Mouse (Mus musculus) granulocyte monocyte progenitor cell, adult 5-6 weeks (primary cell): Measurements from ENCODE around the gene Sf3a3. TPM values are rescaled to one million over a fixed set of nuclear protein-coding genes. Genes with fewer than 3 reads are reported as not detected.
A peak's percentile ranks its signal among the peaks of the same experiment; 100 is the strongest.

ENCODE experiments used
- ATAC-seq: replicated peaks from 2 replicates; pipeline ENCODE4 v1.8.0; 2016; ENCODE audit warnings: mild to moderate bottlenecking, moderate TSS enrichment, inconsistent platforms; ENCODE audit not compliant: poor library complexity, severe bottlenecking
- total RNA-seq, 2 experiments: library from RNA; stranded (forward) in 1 of 2; stranded (reverse) in 1 of 2; fragments of 200-712, 200-1000 nt in 1 of 2; fragments of >200 nt in 1 of 2; fragmentation: Nextera tagmentation in 1 of 2; gene quantifications; 2 replicates each; pipeline ENCODE4 v1.2.3; 2014 to 2017

Gene Sf3a3
- total RNA-seq, 2 experiments from 2014 or later: 90.7 to 170 TPM

GRCm38 (mm10) chr4:124719101-124719500 lies 4.5 kb downstream of the Sf3a3 start:
- ATAC-seq: no peak

- ATAC-seq: no peak
Observed at GRCm38 (mm10) chr4:124726121-124726520, 11.5 kb downstream of the Sf3a3 start.

GRCm38 (mm10) chr4:124736952-124737351 lies 22.4 kb downstream of the Sf3a3 start:
- ATAC-seq: no peak

GRCm38 (mm10) chr4:124737486-124737885 lies 22.9 kb downstream of the Sf3a3 start:
- no peak for ATAC-seq

GRCm38 (mm10) chr4:124738013-124738412 lies 23.4 kb downstream of the Sf3a3 start:
- no peak for ATAC-seq

- ATAC-seq: no peak
Observed at GRCm38 (mm10) chr4:124738783-124739182, 24.2 kb downstream of the Sf3a3 start.

- ATAC-seq: peak; percentile 87
Observed at GRCm38 (mm10) chr4:124741376-124742343, 27.1 kb downstream of the Sf3a3 start, which contains the start of gene Inpp5b. Gene Inpp5b, plus strand, starts transcription at chr4:124741850.

- no peak for ATAC-seq
Observed at GRCm38 (mm10) chr4:124742839-124743238, 28.3 kb downstream of the Sf3a3 start.

- ATAC-seq: no peak
Observed at GRCm38 (mm10) chr4:124746577-124746976, 32.0 kb downstream of the Sf3a3 start.

- no peak for ATAC-seq
Observed at GRCm38 (mm10) chr4:124747851-124748250, 33.3 kb downstream of the Sf3a3 start.

- peak; percentile 90 for ATAC-seq
Observed at GRCm38 (mm10) chr4:124751300-124752250, 37.0 kb downstream of the Sf3a3 start.

- ATAC-seq: peak; percentile 63
Observed at GRCm38 (mm10) chr4:124752281-124753199, 38.0 kb downstream of the Sf3a3 start.

GRCm38 (mm10) chr4:124755526-124755925 lies 41.0 kb downstream of the Sf3a3 start:
- no peak for ATAC-seq

GRCm38 (mm10) chr4:124759305-124759811 lies 44.8 kb downstream of the Sf3a3 start:
- ATAC-seq: peak; percentile 84

GRCm38 (mm10) chr4:124761201-124761600 lies 46.6 kb downstream of the Sf3a3 start:
- ATAC-seq: no peak

- peak; percentile 12; the same call in 1 of the 2 replicates for ATAC-seq
Observed at GRCm38 (mm10) chr4:124762858-124763452, 48.4 kb downstream of the Sf3a3 start.

GRCm38 (mm10) chr4:124765802-124766565 lies 51.4 kb downstream of the Sf3a3 start:
- ATAC-seq: no peak

GRCm38 (mm10) chr4:124766566-124766940 lies 52.0 kb downstream of the Sf3a3 start:
- ATAC-seq: no peak
